Mouse (Mus musculus) heart, postnatal 0 days (tissue): ENCODE results near the gene Ralgps1.

Experiments
- CTCF ChIP-seq: IDR thresholded peaks from 2 replicates; pipeline ENCODE4 v1.5.1; 2016; ENCODE audit warnings: antibody characterized with exemption, control low read depth, low read depth
- EP300 ChIP-seq: IDR thresholded peaks from 2 replicates; pipeline ENCODE4 v1.6.1; 2016; ENCODE audit warnings: antibody characterized with exemption, low read depth

DNA sequence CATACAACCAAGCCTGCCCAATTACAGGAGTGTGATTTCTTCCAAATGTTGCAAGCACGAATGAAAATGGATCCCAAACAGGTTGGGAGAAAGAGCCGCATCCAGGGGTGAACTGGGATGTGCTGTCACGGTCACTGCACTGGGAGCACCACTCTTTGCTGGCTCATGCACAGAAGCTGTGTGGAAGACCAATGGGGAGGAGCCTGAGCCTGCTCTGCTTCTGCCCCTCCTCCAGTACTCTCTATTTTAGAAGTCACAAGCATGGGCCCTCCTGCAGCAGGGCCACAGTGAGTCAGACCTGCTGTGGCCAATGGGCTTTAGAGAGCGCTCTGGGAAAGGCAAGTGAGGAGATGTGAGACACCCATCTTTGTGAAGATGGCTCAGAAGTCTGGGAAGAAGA is 25.3 kb downstream of the Ralgps1 start:
- TF ChIP-seq CTCF (no peak), EP300 (no peak)
